Mouse (Mus musculus): Measurements from ENCODE around the gene Ngrn. TPM values are rescaled to one million over a fixed set of nuclear protein-coding genes. Genes with fewer than 3 reads are reported as not detected.

The Ngrn gene
- polyA plus RNA-seq, 1 experiment from 2014 or later, result 45.7 TPM

DNA sequence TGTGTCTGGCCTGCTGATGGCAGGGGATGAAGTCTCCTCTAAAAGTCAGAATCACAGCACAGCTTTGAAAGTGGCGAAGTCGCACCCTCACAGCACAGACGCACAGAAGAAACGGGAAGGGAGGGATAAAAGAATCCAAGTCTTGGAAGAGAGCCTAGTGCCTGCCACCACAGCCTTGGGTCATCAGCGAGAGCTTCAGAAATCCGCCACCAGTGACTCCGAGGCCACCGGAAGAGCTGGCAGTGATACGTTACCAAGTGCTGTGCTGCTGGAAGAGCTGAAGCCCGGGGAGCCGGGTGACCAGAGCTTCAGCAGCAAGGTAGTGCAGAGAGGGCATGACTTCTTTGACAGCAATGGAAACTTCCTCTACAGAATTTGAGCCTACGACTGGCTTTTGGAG, 3.6 kb downstream of the Ngrn start:
- WGBS, result 84% methylated on average over 12 of the region's 12 CpGs
- Histone ChIP-seq H3K27me3 (peaks cover 1% of the 10 kb centered on the region; the same call in 1 of the 2 replicates), H3K9me3 (no peaks in the 10 kb centered on the region), H3K27ac (no peak overlapping the region), H3K4me1 (peaks cover 22% of the 10 kb centered on the region), H3K36me3 (peaks cover 36% of the 10 kb centered on the region), H3K9ac (no peak overlapping the region), H3K4me3 (no peak overlapping the region), H3K4me2 (no peak overlapping the region)
- ATAC-seq (ENCODE audit: borderline replicate concordance, extremely low read depth, low FRiP score, low TSS enrichment), result no peak

DNA sequence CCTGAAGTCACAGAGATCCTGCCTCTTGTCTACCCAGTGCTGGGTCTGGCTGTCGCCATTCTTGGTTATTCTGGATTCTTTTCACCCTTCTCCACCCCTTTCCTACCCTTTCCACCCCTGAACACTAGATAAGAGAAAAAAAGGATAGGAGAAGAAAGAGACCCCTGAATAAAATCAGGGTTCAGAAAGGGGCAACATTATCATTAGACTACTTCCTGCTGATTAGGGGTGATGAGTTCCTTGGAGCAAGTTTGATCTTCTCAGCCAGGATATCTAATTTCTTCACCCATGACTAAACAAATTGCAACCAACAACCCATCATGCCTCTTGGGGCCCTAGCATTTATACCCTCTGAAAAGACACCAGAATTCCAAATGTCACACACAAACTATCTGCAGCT, 6.7 kb downstream of the Ngrn start:
- no peak overlapping the region for H3K4me2 ChIP-seq
- no peak overlapping the region for H3K27ac ChIP-seq
- H3K4me3 ChIP-seq, result no peak overlapping the region
- H3K9me3 ChIP-seq, result no peaks in the 10 kb centered on the region
- H3K9ac ChIP-seq, result no peak overlapping the region
- peaks cover 36% of the 10 kb centered on the region for H3K36me3 ChIP-seq
- no peaks in the 10 kb centered on the region for H3K27me3 ChIP-seq
- H3K4me1 ChIP-seq, result peaks cover 23% of the 10 kb centered on the region
- ATAC-seq (ENCODE audit: borderline replicate concordance, extremely low read depth, low FRiP score, low TSS enrichment), result no peak
- WGBS, result 73% methylated on average over 1 of the region's 1 CpGs

- peak; percentile 92 for ATAC-seq (ENCODE audit: borderline replicate concordance, extremely low read depth, low FRiP score, low TSS enrichment)
- WGBS, result 3% methylated on average over 21 of the region's 21 CpGs
- H3K4me2 ChIP-seq, result peak within 1 kb of the TSS; percentile 92
- peaks cover 23% of the 10 kb centered on the region for H3K4me1 ChIP-seq
- no peaks in the 10 kb centered on the region for H3K9me3 ChIP-seq
- peak within 1 kb of the TSS; percentile 90 for H3K4me3 ChIP-seq
- H3K27ac ChIP-seq, result peak within 1 kb of the TSS; percentile 66
- H3K9ac ChIP-seq, result peak within 1 kb of the TSS; percentile 76
- H3K36me3 ChIP-seq, result peaks cover 31% of the 10 kb centered on the region
- H3K27me3 ChIP-seq, result no peaks in the 10 kb centered on the region
Measured at GRCm38 (mm10) chr7:80268897-80269750, 8.1 kb downstream of the Ngrn start, which contains the start of gene Vps33b. Gene Vps33b, plus strand, starts transcription at chr7:80269649.

DNA sequence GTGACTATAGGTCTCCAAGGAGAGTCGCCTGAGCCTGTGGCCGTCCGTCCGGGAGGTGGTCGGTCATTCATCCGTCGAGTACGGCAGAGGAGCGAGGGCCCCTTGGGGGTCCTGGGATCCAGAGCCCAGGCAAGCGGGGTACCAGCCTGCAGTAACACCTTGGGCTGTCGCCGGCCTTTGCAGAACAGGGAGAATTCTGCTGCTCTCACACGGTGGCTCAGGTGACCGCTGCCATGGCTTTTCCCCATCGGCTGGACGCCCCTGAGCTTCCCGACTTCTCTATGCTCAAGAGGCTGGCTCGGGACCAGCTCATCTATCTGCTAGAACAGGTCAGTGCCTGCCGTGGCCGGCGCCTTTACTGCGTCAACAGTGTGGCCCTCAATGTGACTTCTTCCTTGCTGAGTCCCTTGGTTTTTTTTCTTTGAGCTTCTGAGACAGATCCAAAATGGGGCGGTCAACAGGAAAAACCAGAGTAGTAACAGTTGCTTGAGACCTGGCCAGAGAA, 8.8 kb downstream of the Ngrn start:
- Histone ChIP-seq H3K36me3 (peaks cover 31% of the 10 kb centered on the region), H3K4me2 (peak overlapping the region; percentile 92), H3K9me3 (no peaks in the 10 kb centered on the region), H3K4me1 (peaks cover 23% of the 10 kb centered on the region), H3K4me3 (peak overlapping the region; percentile 90), H3K27me3 (no peaks in the 10 kb centered on the region), H3K9ac (peak overlapping the region; percentile 76), H3K27ac (peak overlapping the region; percentile 66; the same call in 1 of the 2 replicates)
- peak; percentile 58 for ATAC-seq (ENCODE audit: borderline replicate concordance, extremely low read depth, low FRiP score, low TSS enrichment)
- WGBS, result 2% methylated on average over 23 of the region's 23 CpGs

- Histone ChIP-seq H3K27ac (no peak overlapping the region), H3K4me1 (peaks cover 22% of the 10 kb centered on the region), H3K4me2 (no peak overlapping the region), H3K9ac (no peak overlapping the region), H3K9me3 (no peaks in the 10 kb centered on the region), H3K4me3 (no peak overlapping the region), H3K27me3 (no peaks in the 10 kb centered on the region), H3K36me3 (peaks cover 39% of the 10 kb centered on the region)
- 85% methylated on average over 2 of the region's 2 CpGs for WGBS
- no peak for ATAC-seq (ENCODE audit: borderline replicate concordance, extremely low read depth, low FRiP score, low TSS enrichment)
Measured at GRCm38 (mm10) chr7:80273456-80273855, 12.4 kb downstream of the Ngrn start.

DNA sequence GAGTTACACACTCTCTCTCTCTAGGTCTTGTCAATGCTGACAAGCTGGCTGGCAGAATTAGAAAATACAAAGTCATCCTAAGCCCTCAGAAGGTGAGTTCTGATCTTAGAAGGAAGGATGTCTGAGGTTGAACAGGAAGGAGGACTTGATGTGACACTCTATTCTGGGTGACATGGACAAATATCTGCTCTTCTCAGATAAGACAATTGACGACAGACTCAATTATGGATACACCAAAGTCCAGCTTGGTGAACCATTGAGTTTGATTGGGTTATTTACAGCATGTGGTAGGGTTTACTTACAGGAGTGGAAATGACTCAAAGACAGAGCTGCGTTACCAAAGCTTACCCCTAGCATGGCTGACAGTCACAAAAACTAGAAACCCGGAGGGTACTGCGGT, 15.4 kb downstream of the Ngrn start:
- H3K36me3 ChIP-seq, result peaks cover 49% of the 10 kb centered on the region
- H3K27ac ChIP-seq, result no peak overlapping the region
- H3K4me1 ChIP-seq, result 0 out of 2 replicates have a peak, but pooled peaks cover under 1% of the 10 kb centered on the region
- H3K9ac ChIP-seq, result no peak overlapping the region
- no peak for ATAC-seq (ENCODE audit: borderline replicate concordance, extremely low read depth, low FRiP score, low TSS enrichment)
- H3K9me3 ChIP-seq, result no peaks in the 10 kb centered on the region
- no peak overlapping the region for H3K4me2 ChIP-seq
- 90% methylated on average over 4 of the region's 4 CpGs for WGBS
- no peaks in the 10 kb centered on the region for H3K27me3 ChIP-seq
- no peak overlapping the region for H3K4me3 ChIP-seq

GRCm38 (mm10) chr7:80280032-80280431, 19.0 kb downstream of the Ngrn start:
- WGBS, result 80% methylated on average over 10 of the region's 10 CpGs
- no peak for ATAC-seq (ENCODE audit: borderline replicate concordance, extremely low read depth, low FRiP score, low TSS enrichment)
- H3K36me3 ChIP-seq, result peaks cover 50% of the 10 kb centered on the region

DNA sequence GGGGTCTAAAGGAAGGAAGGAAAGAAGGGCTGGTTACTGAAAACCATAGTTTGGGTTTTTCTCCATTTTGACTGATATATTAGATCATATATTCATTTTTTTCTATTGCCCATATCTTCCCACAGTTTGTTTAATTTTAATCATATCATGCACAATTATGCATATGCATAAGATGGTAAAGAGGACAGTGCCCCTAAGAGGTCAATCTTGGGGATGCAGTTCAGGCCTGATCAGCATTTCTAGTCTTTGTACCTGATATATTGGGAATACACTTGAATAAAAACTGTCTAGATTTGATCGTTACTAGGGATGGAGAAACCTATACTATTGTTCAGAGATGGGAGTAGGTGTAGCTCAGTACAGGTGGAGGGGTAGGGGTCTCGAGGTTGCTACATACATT, 20.0 kb downstream of the Ngrn start:
- no peak overlapping the region for H3K27ac ChIP-seq
- H3K9me3 ChIP-seq, result no peaks in the 10 kb centered on the region
- H3K4me3 ChIP-seq, result no peak overlapping the region
- ATAC-seq (ENCODE audit: borderline replicate concordance, extremely low read depth, low FRiP score, low TSS enrichment), result no peak
- no peak overlapping the region for H3K4me2 ChIP-seq
- no peak overlapping the region for H3K9ac ChIP-seq
- H3K36me3 ChIP-seq, result peaks cover 51% of the 10 kb centered on the region
- 81% methylated on average over 2 of the region's 2 CpGs for WGBS
- H3K4me1 ChIP-seq, result no peaks in the 10 kb centered on the region
- H3K27me3 ChIP-seq, result no peaks in the 10 kb centered on the region

More at GRCm38 (mm10) chr7:80280032-80280431, 19.0 kb downstream of the Ngrn start:
- Histone ChIP-seq H3K9me3 (no peaks in the 10 kb centered on the region), H3K27me3 (no peaks in the 10 kb centered on the region), H3K4me3 (no peak overlapping the region), H3K4me1 (no peaks in the 10 kb centered on the region), H3K4me2 (no peak overlapping the region), H3K9ac (no peak overlapping the region), H3K27ac (no peak overlapping the region)

GRCm38 (mm10) chr7:80281646-80282045, 20.6 kb downstream of the Ngrn start:
- no peak for ATAC-seq (ENCODE audit: borderline replicate concordance, extremely low read depth, low FRiP score, low TSS enrichment)
- 85% methylated on average over 3 of the region's 3 CpGs for whole genome bisulfite sequencing
- peaks cover 48% of the 10 kb centered on the region for H3K36me3 ChIP-seq

DNA sequence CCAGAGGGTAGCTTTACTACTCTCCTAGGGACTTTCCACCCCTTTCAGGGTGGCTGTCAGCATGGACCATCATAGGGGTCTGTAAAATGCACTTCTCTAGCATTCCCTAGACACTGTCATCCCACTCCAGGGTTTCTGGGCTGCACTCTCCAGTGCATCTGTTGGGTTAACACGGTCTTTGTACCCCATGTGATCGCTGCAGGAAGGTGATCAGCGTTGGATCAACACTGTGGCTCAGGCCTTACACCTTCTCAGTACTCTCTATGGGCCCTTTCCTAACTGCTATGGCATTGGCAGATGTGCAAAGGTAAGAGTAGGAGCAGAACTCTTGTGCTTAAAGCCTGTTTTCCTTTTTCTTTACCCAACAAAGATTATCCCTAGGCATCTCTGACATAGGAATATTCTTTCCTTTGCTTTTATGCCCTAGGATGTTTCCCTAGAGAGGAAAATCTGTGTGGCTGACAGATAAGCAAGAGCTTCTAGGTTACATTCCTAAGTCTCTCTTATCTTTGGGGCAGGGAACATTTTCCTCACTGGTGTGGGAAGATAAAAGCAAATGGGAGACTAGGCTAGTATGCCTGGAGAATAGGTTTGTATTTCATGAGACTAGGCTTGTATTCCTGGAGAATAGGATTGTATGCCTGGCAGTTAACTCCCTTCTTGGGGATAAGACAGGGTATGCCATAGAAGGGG, 22.4 kb downstream of the Ngrn start:
- Histone ChIP-seq H3K36me3 (peaks cover 49% of the 10 kb centered on the region), H3K9ac (no peak overlapping the region), H3K27me3 (no peaks in the 10 kb centered on the region), H3K27ac (no peak overlapping the region), H3K9me3 (no peaks in the 10 kb centered on the region), H3K4me1 (no peaks in the 10 kb centered on the region), H3K4me2 (no peak overlapping the region), H3K4me3 (no peak overlapping the region)
- 83% methylated on average over 3 of the region's 3 CpGs for WGBS
- no peak for ATAC-seq (ENCODE audit: borderline replicate concordance, extremely low read depth, low FRiP score, low TSS enrichment)

More at GRCm38 (mm10) chr7:80281646-80282045, 20.6 kb downstream of the Ngrn start:
- Histone ChIP-seq H3K4me3 (no peak overlapping the region), H3K9ac (no peak overlapping the region), H3K4me2 (no peak overlapping the region), H3K9me3 (no peaks in the 10 kb centered on the region), H3K4me1 (no peaks in the 10 kb centered on the region), H3K27me3 (no peaks in the 10 kb centered on the region), H3K27ac (no peak overlapping the region)

DNA sequence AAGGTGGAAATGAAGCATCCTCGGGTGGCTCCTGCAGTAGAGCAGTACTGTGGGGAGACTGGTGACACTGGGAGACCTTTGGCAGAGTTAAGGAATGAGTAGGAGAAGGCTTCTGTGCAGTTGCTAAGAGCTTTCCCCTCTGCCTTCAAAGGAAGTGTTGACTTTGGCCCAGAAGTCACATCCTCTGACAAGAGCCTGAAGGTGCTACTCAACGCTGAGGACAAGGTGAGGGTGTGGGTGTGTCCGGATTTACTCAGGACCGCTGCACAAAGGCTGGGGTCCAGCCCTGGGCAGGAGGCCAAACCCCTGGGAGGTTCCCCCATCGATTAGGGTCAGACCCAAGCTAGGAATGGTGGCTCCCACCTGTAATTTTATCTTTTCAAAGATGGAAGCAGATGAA, 23.4 kb downstream of the Ngrn start:
- H3K9ac ChIP-seq, result no peak overlapping the region
- WGBS, result 79% methylated on average over 5 of the region's 5 CpGs
- H3K36me3 ChIP-seq, result peaks cover 46% of the 10 kb centered on the region

GRCm38 (mm10) chr7:80285725-80286124, 24.7 kb downstream of the Ngrn start:
- 97% methylated on average over 6 of the region's 6 CpGs for WGBS
- Histone ChIP-seq H3K27ac (no peak overlapping the region), H3K4me1 (no peaks in the 10 kb centered on the region), H3K27me3 (no peaks in the 10 kb centered on the region), H3K9ac (no peak overlapping the region), H3K36me3 (peaks cover 44% of the 10 kb centered on the region; the same call in 1 of the 2 replicates), H3K4me3 (no peak overlapping the region), H3K4me2 (no peak overlapping the region), H3K9me3 (no peaks in the 10 kb centered on the region)
- no peak for ATAC-seq (ENCODE audit: borderline replicate concordance, extremely low read depth, low FRiP score, low TSS enrichment)

More for the DNA sequence above, 23.4 kb downstream of the Ngrn start:
- Histone ChIP-seq H3K9me3 (no peaks in the 10 kb centered on the region), H3K4me2 (no peak overlapping the region), H3K4me1 (no peaks in the 10 kb centered on the region), H3K4me3 (no peak overlapping the region), H3K27me3 (no peaks in the 10 kb centered on the region), H3K27ac (no peak overlapping the region)
- no peak for ATAC-seq (ENCODE audit: borderline replicate concordance, extremely low read depth, low FRiP score, low TSS enrichment)
